Mouse (Mus musculus): ENCODE measurements around the gene Rabl6. TPM values are rescaled to one million over a fixed set of nuclear protein-coding genes. Genes with fewer than 3 reads are reported as not detected.

The Rabl6 gene
- polyA plus RNA-seq, 1 experiment, result 63.2 TPM

- Histone ChIP-seq H3K4me1 (ENCODE audit: control insufficient read depth, insufficient read depth, low read length) (0 out of 2 replicates have a peak, but pooled peaks cover 2% of the 10 kb centered on the region), H3K27ac (ENCODE audit: insufficient read depth, low read length) (no peak overlapping the region), H3K4me3 (ENCODE audit: insufficient read depth, low read length) (no peak overlapping the region)
- no peak for TF ChIP-seq CTCF (IDR thresholded peaks at IDR 0.05; ENCODE audit: borderline replicate concordance, insufficient read depth, low read length)
- no peak for TF ChIP-seq POLR2A (IDR thresholded peaks at IDR 0.05; ENCODE audit: low read depth, low read length)
Observed at GRCm38 (mm10) chr2:25598749-25599148, 9.6 kb downstream of the Rabl6 start.

- no peak overlapping the region for H3K27ac ChIP-seq (ENCODE audit: insufficient read depth, low read length)
- H3K4me3 ChIP-seq (ENCODE audit: insufficient read depth, low read length), result no peak overlapping the region
- TF ChIP-seq POLR2A (IDR thresholded peaks at IDR 0.05; ENCODE audit: low read depth, low read length) (no peak), CTCF (IDR thresholded peaks at IDR 0.05; ENCODE audit: borderline replicate concordance, insufficient read depth, low read length) (no peak)
- H3K4me1 ChIP-seq (ENCODE audit: control insufficient read depth, insufficient read depth, low read length), result 0 out of 2 replicates have a peak, but pooled peaks cover 2% of the 10 kb centered on the region
Observed at GRCm38 (mm10) chr2:25596765-25597510, 11.4 kb downstream of the Rabl6 start.

GRCm38 (mm10) chr2:25591863-25592262 lies 16.5 kb downstream of the Rabl6 start:
- Histone ChIP-seq H3K4me1 (ENCODE audit: control insufficient read depth, insufficient read depth, low read length) (no peaks in the 10 kb centered on the region), H3K27ac (ENCODE audit: insufficient read depth, low read length) (no peak overlapping the region), H3K4me3 (ENCODE audit: insufficient read depth, low read length) (no peak overlapping the region)
- no peak for TF ChIP-seq CTCF (IDR thresholded peaks at IDR 0.05; ENCODE audit: borderline replicate concordance, insufficient read depth, low read length)
- TF ChIP-seq POLR2A (IDR thresholded peaks at IDR 0.05; ENCODE audit: low read depth, low read length), result no peak

- Histone ChIP-seq H3K4me3 (ENCODE audit: insufficient read depth, low read length) (no peak overlapping the region), H3K4me1 (ENCODE audit: control insufficient read depth, insufficient read depth, low read length) (no peaks in the 10 kb centered on the region), H3K27ac (ENCODE audit: insufficient read depth, low read length) (no peak overlapping the region)
- TF ChIP-seq POLR2A (IDR thresholded peaks at IDR 0.05; ENCODE audit: low read depth, low read length), result no peak
- no peak for TF ChIP-seq CTCF (IDR thresholded peaks at IDR 0.05; ENCODE audit: borderline replicate concordance, insufficient read depth, low read length)
Observed at GRCm38 (mm10) chr2:25588227-25588907, 20.0 kb downstream of the Rabl6 start.

- H3K4me3 ChIP-seq (ENCODE audit: insufficient read depth, low read length), result no peak overlapping the region
- no peaks in the 10 kb centered on the region for H3K4me1 ChIP-seq (ENCODE audit: control insufficient read depth, insufficient read depth, low read length)
- no peak overlapping the region for H3K27ac ChIP-seq (ENCODE audit: insufficient read depth, low read length)
- no peak for TF ChIP-seq CTCF (IDR thresholded peaks at IDR 0.05; ENCODE audit: borderline replicate concordance, insufficient read depth, low read length)
- TF ChIP-seq POLR2A (IDR thresholded peaks at IDR 0.05; ENCODE audit: low read depth, low read length), result no peak
Observed at GRCm38 (mm10) chr2:25587290-25587689, 21.0 kb downstream of the Rabl6 start.

- Histone ChIP-seq H3K27ac (ENCODE audit: insufficient read depth, low read length) (no peak overlapping the region), H3K4me1 (ENCODE audit: control insufficient read depth, insufficient read depth, low read length) (no peaks in the 10 kb centered on the region), H3K4me3 (ENCODE audit: insufficient read depth, low read length) (no peak overlapping the region)
- TF ChIP-seq CTCF (IDR thresholded peaks at IDR 0.05; ENCODE audit: borderline replicate concordance, insufficient read depth, low read length) (no peak), POLR2A (IDR thresholded peaks at IDR 0.05; ENCODE audit: low read depth, low read length) (no peak)
Observed at GRCm38 (mm10) chr2:25585601-25586000, 22.7 kb downstream of the Rabl6 start.

- H3K4me3 ChIP-seq (ENCODE audit: insufficient read depth, low read length), result no peak overlapping the region
- no peaks in the 10 kb centered on the region for H3K4me1 ChIP-seq (ENCODE audit: control insufficient read depth, insufficient read depth, low read length)
- TF ChIP-seq CTCF (IDR thresholded peaks at IDR 0.05; ENCODE audit: borderline replicate concordance, insufficient read depth, low read length), result no peak
- no peak for TF ChIP-seq POLR2A (IDR thresholded peaks at IDR 0.05; ENCODE audit: low read depth, low read length)
- no peak overlapping the region for H3K27ac ChIP-seq (ENCODE audit: insufficient read depth, low read length)
Observed at GRCm38 (mm10) chr2:25584856-25585255, 23.5 kb downstream of the Rabl6 start.

GRCm38 (mm10) chr2:25584152-25584551 lies 24.2 kb downstream of the Rabl6 start:
- Histone ChIP-seq H3K4me1 (ENCODE audit: control insufficient read depth, insufficient read depth, low read length) (no peaks in the 10 kb centered on the region), H3K4me3 (ENCODE audit: insufficient read depth, low read length) (no peak overlapping the region), H3K27ac (ENCODE audit: insufficient read depth, low read length) (no peak overlapping the region)
- no peak for TF ChIP-seq POLR2A (IDR thresholded peaks at IDR 0.05; ENCODE audit: low read depth, low read length)
- TF ChIP-seq CTCF (IDR thresholded peaks at IDR 0.05; ENCODE audit: borderline replicate concordance, insufficient read depth, low read length), result no peak

GRCm38 (mm10) chr2:25583571-25583970 lies 24.8 kb downstream of the Rabl6 start:
- H3K4me3 ChIP-seq (ENCODE audit: insufficient read depth, low read length), result no peak overlapping the region
- no peak overlapping the region for H3K27ac ChIP-seq (ENCODE audit: insufficient read depth, low read length)
- H3K4me1 ChIP-seq (ENCODE audit: control insufficient read depth, insufficient read depth, low read length), result no peaks in the 10 kb centered on the region
- TF ChIP-seq CTCF (IDR thresholded peaks at IDR 0.05; ENCODE audit: borderline replicate concordance, insufficient read depth, low read length) (no peak), POLR2A (IDR thresholded peaks at IDR 0.05; ENCODE audit: low read depth, low read length) (no peak)

- H3K4me1 ChIP-seq (ENCODE audit: control insufficient read depth, insufficient read depth, low read length), result no peaks in the 10 kb centered on the region
- TF ChIP-seq POLR2A (IDR thresholded peaks at IDR 0.05; ENCODE audit: low read depth, low read length) (no peak), CTCF (IDR thresholded peaks at IDR 0.05; ENCODE audit: borderline replicate concordance, insufficient read depth, low read length) (no peak)
- no peak overlapping the region for H3K4me3 ChIP-seq (ENCODE audit: insufficient read depth, low read length)
- H3K27ac ChIP-seq (ENCODE audit: insufficient read depth, low read length), result no peak overlapping the region
Observed at GRCm38 (mm10) chr2:25583120-25583481, 25.2 kb downstream of the Rabl6 start.
